Mouse (Mus musculus) myocyte (in vitro differentiated cells): ENCODE data around the gene Rnf126.

Source experiments
- CEBPB ChIP-seq: IDR thresholded peaks from 2 replicates; pipeline ENCODE4 v1.6.1; 2011; ENCODE audit warnings: mild to moderate bottlenecking, moderate library complexity; ENCODE audit not compliant: poor library complexity, insufficient read depth, severe bottlenecking
- E2F4 ChIP-seq: IDR thresholded peaks from one replicate; pipeline ENCODE4 v1.6.1; 2011; ENCODE audit warnings: mild to moderate bottlenecking, control low read depth, moderate library complexity; ENCODE audit not compliant: insufficient read depth
- MAX ChIP-seq: IDR thresholded peaks from one replicate; pipeline ENCODE4 v1.6.1; 2011; ENCODE audit warnings: low read depth, mild to moderate bottlenecking, control low read depth
- POLR2A ChIP-seq: IDR thresholded peaks from one replicate; pipeline ENCODE4 v1.6.1; 2011; ENCODE audit warnings: low read depth, mild to moderate bottlenecking, control low read depth, moderate library complexity; ENCODE audit not compliant: insufficient read length
- POLR2AphosphoS2 ChIP-seq: IDR thresholded peaks from one replicate; pipeline ENCODE4 v1.6.1; 2011; ENCODE audit warnings: low read depth, control low read depth; ENCODE audit not compliant: insufficient read length
- USF1 ChIP-seq: IDR thresholded peaks from one replicate; pipeline ENCODE4 v1.6.1; 2011; ENCODE audit warnings: low read depth, mild to moderate bottlenecking, control low read depth, moderate library complexity

DNA sequence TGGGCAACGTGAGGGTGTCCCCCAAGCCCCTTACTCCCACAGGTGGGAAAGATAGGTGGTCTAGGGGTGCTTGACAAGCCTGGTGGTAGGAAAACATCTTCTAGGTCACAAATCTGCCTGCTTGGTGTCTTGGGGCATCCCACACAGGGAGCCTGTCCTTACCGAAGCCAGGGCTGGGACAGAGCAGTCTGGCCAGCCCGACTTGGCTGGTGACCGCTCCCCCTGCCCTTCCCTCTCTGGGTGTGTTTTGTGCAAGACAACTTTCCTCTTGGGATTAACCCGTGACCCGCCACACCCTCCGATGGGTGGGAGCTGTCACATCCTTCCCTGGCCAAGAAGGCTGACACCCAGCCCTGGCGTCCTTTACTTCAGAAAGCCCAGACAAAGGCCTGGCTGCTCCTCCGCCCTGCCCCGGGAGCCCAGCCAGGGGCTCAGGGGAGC is 27.8 kb upstream of the Rnf126 start:
- TF ChIP-seq CEBPB = no peak
- TF ChIP-seq MAX = no peak
- TF ChIP-seq USF1 = no peak
- peak; percentile 79 for TF ChIP-seq POLR2AphosphoS2
- TF ChIP-seq POLR2A = peak; percentile 75
- no peak for TF ChIP-seq E2F4
